Mouse (Mus musculus) heart, embryonic 15.5 days (tissue): Measurements from ENCODE around the gene Gm44502. TPM values are rescaled to one million over a fixed set of nuclear protein-coding genes. Genes with fewer than 3 reads are reported as not detected.
"Not testable (repeated sequence)": the region's sequence is repeated elsewhere in the genome, so short reads cannot be mapped to it uniquely, and the experiment has no call there.

ENCODE experiments used
- ATAC-seq: fragments of 200-750 bp; cut with Nextera tagmentation; replicated peaks from 2 replicates; pipeline ENCODE4 v1.8.0; 2017; ENCODE audit warnings: low read depth, moderate TSS enrichment; ENCODE audit not compliant: insufficient number of reproducible peaks, insufficient read depth, low FRiP score
- H3K27ac ChIP-seq: fragments of 300-500 bp; sonication (generic); 2 replicates; pipeline ENCODE4 v1.5.1; 2015; ENCODE audit warnings: mild to moderate bottlenecking, inconsistent platforms
- H3K27me3 ChIP-seq: fragments of 300-500 bp; sonication (generic); 2 replicates; pipeline ENCODE4 v1.6.1; 2015; ENCODE audit warnings: inconsistent platforms
- H3K36me3 ChIP-seq: fragments of 300-500 bp; sonication (generic); 2 replicates; pipeline ENCODE4 v1.6.1; 2015; ENCODE audit warnings: mild to moderate bottlenecking, inconsistent platforms
- H3K4me1 ChIP-seq: fragments of 300-500 bp; sonication (generic); replicated peaks from 2 replicates; pipeline ENCODE4 v1.6.1; 2015; ENCODE audit warnings: inconsistent platforms
- H3K4me2 ChIP-seq: fragments of 300-500 bp; sonication (generic); 2 replicates; pipeline ENCODE4 v1.6.1; 2015; ENCODE audit warnings: inconsistent platforms, mild to moderate bottlenecking, moderate library complexity
- H3K4me3 ChIP-seq: fragments of 300-500 bp; sonication (generic); 2 replicates; pipeline ENCODE4 v1.5.1; 2015; ENCODE audit warnings: mild to moderate bottlenecking, inconsistent platforms
- H3K9ac ChIP-seq: fragments of 300-500 bp; sonication (generic); 2 replicates; pipeline ENCODE4 v1.6.1; 2015; ENCODE audit warnings: mild to moderate bottlenecking, inconsistent platforms
- H3K9me3 ChIP-seq: fragments of 300-500 bp; sonication (generic); replicated peaks from 2 replicates; pipeline ENCODE4 v1.6.1; 2016; ENCODE audit warnings: inconsistent platforms
- WGBS: fragments of 180-500 bp; shearing (Covaris S2); methylation state at CpG from one replicate; pipeline ENCODE4 v1.1.7; 2015; ENCODE audit warnings: mixed read lengths; 5-methylcytosine and 5-hydroxymethylcytosine counted together
- polyA plus RNA-seq: library from polyadenylated mRNA; unstranded; fragments of >200 nt; fragmentation: Nextera tagmentation; extraction: Ambion mirVana; gene quantifications from 2 replicates; pipeline ENCODE4 v1.2.1, GENCODE M21; 2015

The Gm44502 gene
- polyA plus RNA-seq, 1 experiment from 2014 or later: 0.16 TPM

DNA sequence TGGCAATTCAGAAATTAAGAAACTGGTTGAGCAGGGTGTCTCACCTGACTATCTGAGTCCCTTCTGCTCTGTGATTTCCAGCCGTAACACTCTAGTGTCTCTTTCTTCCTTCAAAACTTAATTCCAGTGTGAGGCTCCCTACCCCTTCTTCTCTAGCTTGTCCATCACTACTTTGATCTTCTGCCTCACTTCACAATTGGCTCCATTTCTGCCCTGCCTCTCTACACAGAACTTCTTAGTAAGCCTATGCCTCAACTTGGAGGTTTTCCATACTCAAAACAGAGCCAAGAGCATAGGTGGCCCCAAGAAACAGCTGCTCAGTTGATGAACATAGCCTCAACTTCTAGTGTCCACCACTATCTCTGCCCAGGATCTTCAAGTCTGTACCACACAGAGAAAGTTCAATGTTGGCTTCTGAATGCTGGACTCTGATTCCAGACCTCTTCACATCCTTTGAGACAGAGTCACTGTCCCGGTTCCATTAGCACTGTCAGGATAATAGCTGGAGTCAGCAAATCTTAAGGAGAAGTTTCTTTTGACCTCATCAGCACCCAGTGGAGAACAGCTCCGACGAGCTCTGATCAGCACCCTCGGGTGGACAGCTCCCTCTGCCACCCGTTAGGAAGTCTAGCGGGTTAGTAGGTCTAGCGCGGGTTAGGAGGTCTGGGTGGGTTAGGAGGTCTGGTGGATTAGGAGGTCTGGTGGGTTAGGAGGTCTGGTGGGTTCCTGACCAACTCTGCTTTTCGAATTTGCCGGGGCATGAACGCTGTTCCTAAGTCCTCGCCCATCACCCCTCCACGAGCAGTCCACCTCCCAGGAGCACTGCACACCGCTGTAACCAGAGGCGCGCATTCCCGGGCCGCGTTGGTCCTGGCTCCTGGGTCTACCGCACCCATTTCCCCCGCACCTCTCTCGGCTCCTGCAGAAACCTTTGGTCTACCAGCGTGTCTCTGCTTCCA lies 23.7 kb upstream of the Gm44502 start:
- Histone ChIP-seq H3K36me3 (no peaks in the 10 kb centered on the region), H3K4me1 (peaks cover 10% of the 10 kb centered on the region), H3K27ac (no peak overlapping the region), H3K9me3 (no peaks in the 10 kb centered on the region), H3K4me2 (peak overlapping the region; percentile 77), H3K9ac (no peak overlapping the region), H3K27me3 (peaks cover 73% of the 10 kb centered on the region), H3K4me3 (peak overlapping the region; percentile 53)
- ATAC-seq: peak; percentile 61
- WGBS: 4% methylated on average over 24 of the region's 24 CpGs

DNA sequence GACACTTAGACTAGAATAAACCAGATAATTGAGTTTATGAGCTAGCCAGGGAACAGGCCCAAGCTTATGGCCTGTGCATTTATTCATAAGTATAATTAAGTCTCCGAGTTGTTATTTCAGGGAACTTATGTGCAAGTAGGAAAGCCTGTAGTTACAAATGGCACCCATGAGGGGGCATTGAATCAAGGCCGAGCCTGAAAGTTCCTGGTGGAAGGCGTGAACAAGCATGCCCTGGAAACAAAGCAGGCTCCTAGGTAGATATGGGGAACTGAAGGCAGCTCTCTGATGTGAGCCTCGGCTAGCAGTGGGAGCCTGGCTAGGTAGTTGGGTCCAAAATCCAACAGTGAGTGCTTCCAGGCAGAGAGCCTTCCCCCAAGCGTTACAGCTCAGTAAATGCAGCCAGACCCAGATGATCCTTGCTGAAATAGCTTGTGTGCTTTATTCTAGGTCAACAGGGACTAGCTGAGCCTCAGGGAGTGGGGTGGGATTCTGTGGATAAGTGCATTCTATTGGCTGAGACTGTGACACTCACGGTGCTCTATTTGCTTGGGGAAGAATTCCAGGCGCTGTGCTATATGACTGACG lies 13.1 kb upstream of the Gm44502 start:
- no peak for ATAC-seq
- no peaks in the 10 kb centered on the region for H3K9me3 ChIP-seq
- H3K9ac ChIP-seq: no peak overlapping the region
- no peaks in the 10 kb centered on the region for H3K27me3 ChIP-seq
- H3K4me3 ChIP-seq: no peak overlapping the region
- WGBS: 34% methylated on average over 8 of the region's 8 CpGs
- no peaks in the 10 kb centered on the region for H3K36me3 ChIP-seq
- no peak overlapping the region for H3K27ac ChIP-seq
- no peaks in the 10 kb centered on the region for H3K4me1 ChIP-seq
- H3K4me2 ChIP-seq: no peak overlapping the region

- Histone ChIP-seq H3K27ac (no peak overlapping the region), H3K9me3 (no peaks in the 10 kb centered on the region), H3K4me3 (no peak overlapping the region), H3K9ac (no peak overlapping the region), H3K4me2 (no peak overlapping the region), H3K27me3 (no peaks in the 10 kb centered on the region), H3K4me1 (peaks cover 6% of the 10 kb centered on the region; the same call in 1 of the 2 replicates), H3K36me3 (no peaks in the 10 kb centered on the region)
- no peak for ATAC-seq
- WGBS: 85% methylated on average over 5 of the region's 5 CpGs
Measured at GRCm38 (mm10) chr15:89435878-89436277, 6.4 kb upstream of the Gm44502 start.

DNA sequence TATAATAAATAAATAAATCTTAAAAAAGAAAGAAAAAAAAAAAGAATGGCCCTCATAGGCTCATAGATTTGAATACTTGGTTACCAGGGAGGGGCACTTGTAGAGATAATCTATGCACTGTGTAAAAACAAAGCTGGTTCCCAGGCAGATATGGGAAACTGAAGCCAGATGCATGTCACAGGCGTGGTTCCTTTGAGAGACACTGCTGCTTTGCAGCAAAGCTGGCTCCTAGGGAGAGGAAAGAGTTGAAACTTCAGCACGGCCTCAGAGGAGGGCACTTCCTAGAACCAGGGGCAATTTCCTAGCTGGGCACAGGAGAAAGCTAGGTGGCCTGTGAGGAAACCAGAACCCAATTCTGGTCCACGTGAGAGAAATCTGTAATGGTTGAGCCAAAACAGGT lies 4.6 kb upstream of the Gm44502 start:
- Histone ChIP-seq H3K4me1 (peaks cover 14% of the 10 kb centered on the region), H3K27ac (no peak overlapping the region), H3K36me3 (no peaks in the 10 kb centered on the region), H3K9ac (no peak overlapping the region), H3K9me3 (no peaks in the 10 kb centered on the region), H3K27me3 (no peaks in the 10 kb centered on the region), H3K4me3 (no peak overlapping the region), H3K4me2 (no peak overlapping the region)
- 67% methylated on average over 3 of the region's 3 CpGs for WGBS
- ATAC-seq: no peak

GRCm38 (mm10) chr15:89432946-89433345 lies 3.5 kb upstream of the Gm44502 start:
- no peak overlapping the region for H3K9ac ChIP-seq
- no peak overlapping the region for H3K4me2 ChIP-seq
- H3K4me1 ChIP-seq: peaks cover 25% of the 10 kb centered on the region
- no peak overlapping the region for H3K4me3 ChIP-seq
- no peaks in the 10 kb centered on the region for H3K27me3 ChIP-seq
- 79% methylated on average over 4 of the region's 4 CpGs for WGBS
- H3K36me3 ChIP-seq: no peaks in the 10 kb centered on the region
- H3K9me3 ChIP-seq: no peaks in the 10 kb centered on the region
- H3K27ac ChIP-seq: no peak overlapping the region
- no peak for ATAC-seq

DNA sequence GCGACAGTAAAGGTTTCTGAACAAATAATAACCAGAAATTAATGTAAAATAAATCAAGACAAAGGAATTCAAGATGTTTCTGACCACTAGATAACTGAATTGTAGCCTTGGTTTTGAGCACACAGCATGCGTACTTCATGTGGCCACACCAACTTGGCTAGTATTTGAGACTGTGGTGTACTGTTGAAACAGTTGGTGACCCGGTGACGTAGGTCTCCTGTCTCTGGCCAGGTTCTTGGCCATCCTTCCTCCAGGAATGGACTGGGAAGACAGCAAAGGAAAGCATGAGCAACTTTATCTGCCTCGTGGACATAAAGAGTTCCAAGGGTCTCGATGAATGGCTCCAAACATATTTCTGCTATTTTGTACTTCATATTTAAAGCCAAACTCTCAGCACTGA lies 2.3 kb upstream of the Gm44502 start:
- Histone ChIP-seq H3K9ac (no peak overlapping the region), H3K36me3 (peaks cover 8% of the 10 kb centered on the region; the same call in 1 of the 2 replicates), H3K4me2 (no peak overlapping the region), H3K27me3 (no peaks in the 10 kb centered on the region), H3K27ac (no peak overlapping the region), H3K9me3 (no peaks in the 10 kb centered on the region), H3K4me3 (no peak overlapping the region), H3K4me1 (peaks cover 28% of the 10 kb centered on the region)
- WGBS: 88% methylated on average over 6 of the region's 6 CpGs
- no peak for ATAC-seq

DNA sequence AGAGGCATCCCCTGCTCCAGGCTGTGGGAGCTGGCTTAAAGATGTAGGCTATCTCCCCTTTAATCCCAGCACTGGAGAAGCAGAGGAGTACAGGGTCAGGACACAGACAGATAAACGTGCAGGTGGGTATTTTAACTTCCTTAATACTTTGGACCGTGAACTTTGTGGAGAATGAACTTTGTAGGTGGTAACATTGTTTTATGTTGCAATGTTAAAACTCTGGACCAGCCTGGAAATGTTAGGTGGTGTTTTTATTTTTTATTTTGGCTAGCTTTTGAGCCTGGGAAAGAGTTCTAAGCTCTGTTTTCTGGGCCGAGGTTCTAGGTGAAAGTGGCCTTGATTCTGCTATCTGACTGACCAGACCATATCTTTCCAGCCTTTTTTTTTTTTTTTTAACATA lies 1.8 kb upstream of the Gm44502 start:
- Histone ChIP-seq H3K4me3 (no peak overlapping the region), H3K4me1 (peaks cover 33% of the 10 kb centered on the region), H3K9ac (no peak overlapping the region), H3K9me3 (no peaks in the 10 kb centered on the region), H3K36me3 (peaks cover 8% of the 10 kb centered on the region; the same call in 1 of the 2 replicates), H3K4me2 (no peak overlapping the region), H3K27ac (no peak overlapping the region), H3K27me3 (no peaks in the 10 kb centered on the region)
- ATAC-seq: no peak
- 74% methylated on average over 3 of the region's 3 CpGs for WGBS

DNA sequence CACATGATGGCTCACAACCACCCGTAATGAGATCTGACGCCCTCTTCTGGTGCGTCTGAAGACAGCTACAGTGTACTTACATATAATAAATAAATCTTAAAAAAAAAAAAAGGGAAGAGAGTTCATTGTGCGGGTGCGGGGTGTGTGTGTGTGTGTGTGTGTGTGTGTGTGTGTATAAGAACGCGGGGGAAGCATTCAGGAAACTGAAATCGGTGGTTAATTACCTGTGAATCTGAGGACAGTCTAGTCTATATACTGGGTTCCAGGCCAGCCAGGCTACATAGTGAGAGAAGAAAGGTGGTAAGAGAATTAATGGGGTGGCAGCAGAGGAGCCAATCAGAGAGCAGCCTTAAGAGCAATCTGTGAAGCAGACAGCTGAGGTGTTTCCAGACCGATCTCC lies 1.3 kb upstream of the Gm44502 start:
- not testable (repeated sequence) for H3K27ac ChIP-seq, H3K27me3 ChIP-seq, ATAC-seq, H3K36me3 ChIP-seq, H3K4me3 ChIP-seq, H3K9me3 ChIP-seq, H3K9ac ChIP-seq
- WGBS: 77% methylated on average over 9 of the region's 9 CpGs
- H3K4me1 ChIP-seq: peaks cover 35% of the 10 kb centered on the region
- H3K4me2 ChIP-seq: peak overlapping the region; percentile 79

GRCm38 (mm10) chr15:89430341-89430740 lies 845 bp upstream of the Gm44502 start:
- Histone ChIP-seq H3K4me3 (peak overlapping the region; percentile 85), H3K27ac (peak overlapping the region; percentile 96), H3K4me2 (peak overlapping the region; percentile 79), H3K27me3 (no peaks in the 10 kb centered on the region), H3K9ac (peak overlapping the region; percentile 76), H3K9me3 (no peaks in the 10 kb centered on the region), H3K4me1 (peaks cover 35% of the 10 kb centered on the region), H3K36me3 (peaks cover 8% of the 10 kb centered on the region; the same call in 1 of the 2 replicates)
- WGBS: 43% methylated on average over 6 of the region's 6 CpGs
- ATAC-seq: no peak

DNA sequence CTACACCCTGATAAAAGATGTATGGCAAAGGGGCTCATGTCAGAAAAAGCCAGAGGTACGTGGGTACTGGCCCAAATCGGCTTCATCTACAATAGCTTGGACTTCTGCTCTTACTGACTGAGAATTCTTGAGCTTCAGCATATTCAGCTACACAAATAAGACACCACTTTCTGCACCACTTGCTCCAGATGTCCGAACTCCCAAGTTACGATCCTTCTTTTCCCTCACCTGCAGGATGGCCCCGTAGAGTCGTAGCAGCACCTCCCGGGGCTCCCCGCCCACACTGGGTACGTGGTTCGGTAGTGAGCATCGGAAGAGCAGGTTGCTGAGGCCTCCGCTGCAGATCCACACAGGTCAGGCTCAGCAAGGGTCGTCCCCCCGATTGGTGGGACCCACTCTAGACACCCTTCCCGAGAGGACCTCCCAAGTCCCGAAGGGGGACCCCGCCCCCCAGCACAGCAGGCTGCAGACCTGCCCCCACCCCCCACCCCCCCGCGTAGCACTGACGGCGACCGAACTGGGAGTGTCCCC lies 610 bp downstream of the Gm44502 start:
- Histone ChIP-seq H3K4me1 (peaks cover 45% of the 10 kb centered on the region), H3K4me2 (peak overlapping the region; percentile 79), H3K9me3 (no peaks in the 10 kb centered on the region), H3K27ac (peak overlapping the region; percentile 96), H3K4me3 (peak overlapping the region; percentile 85), H3K9ac (peak overlapping the region; percentile 76), H3K36me3 (peaks cover 8% of the 10 kb centered on the region; the same call in 1 of the 2 replicates), H3K27me3 (no peaks in the 10 kb centered on the region)
- 4% methylated on average over 22 of the region's 22 CpGs for WGBS
- ATAC-seq: peak; percentile 9; the same call in 1 of the 2 replicates

GRCm38 (mm10) chr15:89428136-89428790 lies 1.2 kb downstream of the Gm44502 start:
- Histone ChIP-seq H3K9me3 (no peaks in the 10 kb centered on the region), H3K27ac (peak overlapping the region; percentile 96)

More at GRCm38 (mm10) chr15:89428136-89428790, 1.2 kb downstream of the Gm44502 start:
- peak overlapping the region; percentile 79 for H3K4me2 ChIP-seq
- H3K9ac ChIP-seq: peak overlapping the region; percentile 76
- H3K4me1 ChIP-seq: peaks cover 51% of the 10 kb centered on the region
- no peaks in the 10 kb centered on the region for H3K27me3 ChIP-seq
- ATAC-seq: no peak
- H3K4me3 ChIP-seq: peak overlapping the region; percentile 85
- WGBS: 76% methylated on average over 19 of the region's 19 CpGs
- H3K36me3 ChIP-seq: peaks cover 13% of the 10 kb centered on the region; the same call in 1 of the 2 replicates
